Mouse (Mus musculus): Measurements from ENCODE around the gene Ilf3.

GRCm38 (mm10) chr9:21430724-21431123, 63.1 kb downstream of the Ilf3 start:
- TF ChIP-seq GATA1 (IDR thresholded peaks at IDR 0.05; ENCODE audit: borderline replicate concordance, low read length) (no peak), FLI1 (IDR thresholded peaks at IDR 0.05; ENCODE audit: low read length) (no peak)

All from megakaryocyte, embryonic 14.5 days (primary cell).